Mouse (Mus musculus): ENCODE data around the gene Sox10.

Sox10 gene

GRCm38 (mm10) chr15:79165140-79165539, at the start of gene Sox10:
Gene Sox10 (minus strand): TSS chr15:79165240.
- no peak for TF ChIP-seq GATA4 (IDR thresholded peaks at IDR 0.05; ENCODE audit: insufficient replicate concordance, low read length)

GRCm38 (mm10) chr15:79213591-79213990, 48.6 kb upstream of the Sox10 start:
- TF ChIP-seq GATA4 (IDR thresholded peaks at IDR 0.05; ENCODE audit: insufficient replicate concordance, low read length), result no peak

- TF ChIP-seq GATA4 (IDR thresholded peaks at IDR 0.05; ENCODE audit: insufficient replicate concordance, low read length), result no peak
Observed at GRCm38 (mm10) chr15:79212750-79213446, 47.9 kb upstream of the Sox10 start.

- no peak for TF ChIP-seq GATA4 (IDR thresholded peaks at IDR 0.05; ENCODE audit: insufficient replicate concordance, low read length)
Observed at GRCm38 (mm10) chr15:79210357-79210756, 45.3 kb upstream of the Sox10 start.

GRCm38 (mm10) chr15:79208758-79209439, 43.9 kb upstream of the Sox10 start:
- no peak for TF ChIP-seq GATA4 (IDR thresholded peaks at IDR 0.05; ENCODE audit: insufficient replicate concordance, low read length)

GRCm38 (mm10) chr15:79208211-79208610, 43.2 kb upstream of the Sox10 start:
- no peak for TF ChIP-seq GATA4 (IDR thresholded peaks at IDR 0.05; ENCODE audit: insufficient replicate concordance, low read length)

GRCm38 (mm10) chr15:79202575-79202974, 37.5 kb upstream of the Sox10 start:
- TF ChIP-seq GATA4 (IDR thresholded peaks at IDR 0.05; ENCODE audit: insufficient replicate concordance, low read length), result no peak

- TF ChIP-seq GATA4 (IDR thresholded peaks at IDR 0.05; ENCODE audit: insufficient replicate concordance, low read length), result no peak
Observed at GRCm38 (mm10) chr15:79201491-79202150, 36.6 kb upstream of the Sox10 start.

GRCm38 (mm10) chr15:79199390-79199976, 34.4 kb upstream of the Sox10 start:
- TF ChIP-seq GATA4 (IDR thresholded peaks at IDR 0.05; ENCODE audit: insufficient replicate concordance, low read length), result no peak

- no peak for TF ChIP-seq GATA4 (IDR thresholded peaks at IDR 0.05; ENCODE audit: insufficient replicate concordance, low read length)
Observed at GRCm38 (mm10) chr15:79195492-79195891, 30.5 kb upstream of the Sox10 start.

GRCm38 (mm10) chr15:79194946-79195345, 29.9 kb upstream of the Sox10 start:
- TF ChIP-seq GATA4 (IDR thresholded peaks at IDR 0.05; ENCODE audit: insufficient replicate concordance, low read length), result no peak

GRCm38 (mm10) chr15:79194048-79194447, 29.0 kb upstream of the Sox10 start:
- TF ChIP-seq GATA4 (IDR thresholded peaks at IDR 0.05; ENCODE audit: insufficient replicate concordance, low read length), result no peak

- TF ChIP-seq GATA4 (IDR thresholded peaks at IDR 0.05; ENCODE audit: insufficient replicate concordance, low read length), result no peak
Observed at GRCm38 (mm10) chr15:79192885-79193845, 28.1 kb upstream of the Sox10 start.

- no peak for TF ChIP-seq GATA4 (IDR thresholded peaks at IDR 0.05; ENCODE audit: insufficient replicate concordance, low read length)
Observed at GRCm38 (mm10) chr15:79192450-79192849, 27.4 kb upstream of the Sox10 start.

- TF ChIP-seq GATA4 (IDR thresholded peaks at IDR 0.05; ENCODE audit: insufficient replicate concordance, low read length), result no peak
Observed at GRCm38 (mm10) chr15:79191426-79191825, 26.4 kb upstream of the Sox10 start.
